Mouse (Mus musculus) MEL (cell line): ENCODE measurements at regions not wholly inside any gene's neighbourhood (a gene's known extent, or its start where the extent isn't known, plus 50 kb on each side); places are given as distances from the start of the nearest gene placed in this dataset.

Experiments used
- CHD1 ChIP-seq: IDR thresholded peaks from 2 replicates; pipeline ENCODE4 v1.6.1; 2012; ENCODE audit warnings: low read depth, mild to moderate bottlenecking, inconsistent platforms, low read length, improper control_type of control experiment
- CTCF ChIP-seq, 3 experiments: IDR thresholded peaks in 2 of 3; conservative IDR thresholded peaks in 1 of 3; 2 replicates each; pipeline ENCODE4 v1.5.1; 2011 to 2012; ENCODE audit warnings: low read length in 3 of 3, low read depth in 2 of 3, mild to moderate bottlenecking in 2 of 3, improper control_type of control experiment in 1 of 3, inconsistent platforms in 1 of 3, mixed read lengths in 1 of 3, moderate library complexity in 1 of 3; ENCODE audit not compliant: control insufficient read depth in 1 of 3, insufficient read depth in 1 of 3, poor library complexity in 1 of 3, severe bottlenecking in 1 of 3
- ELF1 ChIP-seq: IDR thresholded peaks from 2 replicates; pipeline ENCODE4 v1.6.1; 2014; ENCODE audit warnings: low read depth, mild to moderate bottlenecking, inconsistent platforms, low read length, improper control_type of control experiment, moderate library complexity
- ETS1 ChIP-seq: IDR thresholded peaks from 2 replicates; pipeline ENCODE4 v1.6.1; 2012; ENCODE audit warnings: low read depth, mild to moderate bottlenecking, inconsistent platforms, low read length, improper control_type of control experiment, moderate library complexity
- GATA1 ChIP-seq: IDR thresholded peaks from 2 replicates; pipeline ENCODE4 v1.6.1; 2011; ENCODE audit warnings: low read depth, low read length, improper control_type of control experiment
- JUND ChIP-seq: IDR thresholded peaks from 2 replicates; pipeline ENCODE4 v1.6.1; 2011; ENCODE audit warnings: low read depth, mild to moderate bottlenecking, improper control_type of control experiment, low read length
- MAFK ChIP-seq: IDR thresholded peaks from 2 replicates; pipeline ENCODE4 v1.6.1; 2011; ENCODE audit warnings: low read depth, mild to moderate bottlenecking, low read length, improper control_type of control experiment, borderline replicate concordance
- MAX ChIP-seq: IDR thresholded peaks from 2 replicates; pipeline ENCODE4 v1.6.1; 2011; ENCODE audit warnings: low read length, improper control_type of control experiment
- MAZ ChIP-seq: IDR thresholded peaks from 2 replicates; pipeline ENCODE4 v1.6.1; 2012; ENCODE audit warnings: low read depth, mild to moderate bottlenecking, inconsistent platforms, low read length, improper control_type of control experiment
- NRF1 ChIP-seq: IDR thresholded peaks from 2 replicates; pipeline ENCODE4 v1.6.1; 2014; ENCODE audit warnings: low read depth, mild to moderate bottlenecking, inconsistent platforms, low read length, improper control_type of control experiment, moderate library complexity; ENCODE audit not compliant: poor library complexity, insufficient read depth, severe bottlenecking
- POLR2A ChIP-seq, 2 experiments: IDR thresholded peaks; 2 replicates each; pipeline ENCODE4 v1.6.1; 2011 to 2012; ENCODE audit warnings: low read length in 2 of 2, mild to moderate bottlenecking in 2 of 2, control low read depth in 1 of 2, improper control_type of control experiment in 1 of 2, low read depth in 1 of 2, moderate library complexity in 1 of 2; ENCODE audit not compliant: control insufficient read depth in 1 of 2, insufficient read depth in 1 of 2, poor library complexity in 1 of 2
- TCF12 ChIP-seq: IDR thresholded peaks from 2 replicates; pipeline ENCODE4 v1.6.1; 2014; ENCODE audit warnings: low read depth, mild to moderate bottlenecking, inconsistent platforms, low read length, improper control_type of control experiment, moderate library complexity
- UBTF ChIP-seq: IDR thresholded peaks from 2 replicates; pipeline ENCODE4 v1.6.1; 2012; ENCODE audit warnings: low read depth, mild to moderate bottlenecking, inconsistent platforms, low read length, improper control_type of control experiment, moderate library complexity, borderline replicate concordance; ENCODE audit not compliant: insufficient read depth
- ZC3H11A ChIP-seq: IDR thresholded peaks from 2 replicates; pipeline ENCODE4 v1.6.1; 2012; ENCODE audit warnings: low read depth, mild to moderate bottlenecking, inconsistent platforms, low read length, improper control_type of control experiment

DNA sequence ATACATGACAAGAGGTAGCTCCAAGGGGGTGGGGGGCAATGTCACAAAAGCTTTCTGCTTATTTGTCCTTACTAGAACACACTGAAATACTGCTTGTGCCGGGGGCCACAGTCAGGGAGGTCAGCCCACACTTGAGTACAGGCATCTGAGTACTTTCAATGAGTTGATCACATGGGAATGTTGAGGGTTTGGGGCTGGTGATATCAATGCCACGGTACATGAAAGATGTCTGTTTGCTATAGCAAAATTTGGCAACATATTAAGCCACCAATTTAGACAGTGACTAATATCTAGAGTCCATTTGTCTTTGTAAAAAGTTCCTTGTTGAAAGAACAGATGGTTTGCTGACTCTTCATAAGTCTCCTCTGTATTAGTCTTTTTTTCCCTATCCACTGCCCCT lies 348.1 kb upstream of the Ubash3b start:
- TF ChIP-seq CHD1 (no peak), MAX (no peak), GATA1 (no peak), MAFK (no peak), CTCF (IDR thresholded peaks at IDR 0.05 in 2 of 3, conservative IDR thresholded peaks at IDR 0.05 in 1 of 3; ENCODE audit: control insufficient read depth in 1 of 3, insufficient read depth in 1 of 3, low read depth in 2 of 3, low read length in 3 of 3, poor library complexity in 1 of 3, severe bottlenecking in 1 of 3) (no peak), TCF12 (no peak), JUND (no peak), POLR2A (IDR thresholded peaks at IDR 0.05; ENCODE audit: control insufficient read depth in 1 of 2, insufficient read depth in 1 of 2, low read depth in 1 of 2, low read length in 2 of 2, poor library complexity in 1 of 2) (no peak), ETS1 (no peak), ZC3H11A (no peak), MAZ (no peak), ELF1 (no peak), UBTF (no peak), NRF1 (no peak)
